Mouse (Mus musculus): ENCODE measurements around the gene Vipr2. TPM values are rescaled to one million over a fixed set of nuclear protein-coding genes. Genes with fewer than 3 reads are reported as not detected.

Vipr2 gene
- polyA plus RNA-seq (2015; fragmentation: Nextera tagmentation; extraction: Ambion mirVana), result 0.51 and 0.53 TPM in 2 replicates

DNA sequence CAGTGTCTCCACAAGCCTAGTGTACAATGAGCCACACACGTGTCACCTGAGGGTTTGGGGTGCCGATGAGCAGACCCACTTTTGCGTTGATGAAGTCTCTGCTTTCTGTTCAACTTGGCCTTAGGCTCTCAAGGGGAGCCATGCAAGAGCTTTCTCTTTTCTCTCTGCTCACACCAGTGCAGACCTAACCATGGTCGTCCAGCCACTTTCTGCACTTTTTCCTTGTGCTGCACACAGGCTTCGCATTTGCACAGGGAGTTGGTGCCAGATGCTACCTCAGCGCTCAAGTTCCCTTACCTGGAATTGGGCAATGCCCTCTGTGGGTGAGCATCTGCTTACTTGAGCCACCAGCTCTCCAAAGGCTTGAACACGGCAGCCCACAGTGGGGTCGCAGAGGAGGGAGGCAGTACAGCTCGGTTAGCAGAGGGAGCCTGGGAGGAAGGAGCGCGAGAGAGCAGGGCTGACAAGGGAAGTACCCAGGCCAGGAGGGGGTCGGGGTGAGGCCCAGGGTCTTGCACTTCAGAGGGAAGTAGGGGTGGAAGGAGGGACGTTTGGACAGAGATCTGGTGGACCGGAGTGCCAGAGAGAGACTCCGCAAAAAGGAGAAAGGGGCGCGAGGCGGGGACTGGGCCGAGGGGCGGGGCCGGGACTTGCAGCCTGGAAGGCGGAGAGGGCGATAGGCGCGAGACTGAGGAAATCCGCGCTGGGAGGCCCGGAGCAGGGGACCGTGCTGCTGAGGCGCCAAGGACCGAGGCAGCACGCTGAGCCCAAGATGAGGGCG, at the start of gene Vipr2:
Vipr2 (plus strand) TSS at position 653 of the 781 bp plus-strand sequence.
- Histone ChIP-seq H3K27ac (no peak within 1 kb of the TSS), H3K27me3 (peaks cover 33% of the 10 kb centered on the region), H3K9ac (peak within 1 kb of the TSS; percentile 78), H3K4me2 (peak within 1 kb of the TSS; percentile 95), H3K4me1 (replicated peaks) (peaks cover 9% of the 10 kb centered on the region), H3K4me3 (peak within 1 kb of the TSS; percentile 58), H3K9me3 (no peaks in the 10 kb centered on the region), H3K36me3 (no peaks in the 10 kb centered on the region)
- 5% methylated on average over 33 of the region's 33 CpGs for WGBS
- peak; percentile 93 for ATAC-seq (ENCODE audit: low FRiP score)

DNA sequence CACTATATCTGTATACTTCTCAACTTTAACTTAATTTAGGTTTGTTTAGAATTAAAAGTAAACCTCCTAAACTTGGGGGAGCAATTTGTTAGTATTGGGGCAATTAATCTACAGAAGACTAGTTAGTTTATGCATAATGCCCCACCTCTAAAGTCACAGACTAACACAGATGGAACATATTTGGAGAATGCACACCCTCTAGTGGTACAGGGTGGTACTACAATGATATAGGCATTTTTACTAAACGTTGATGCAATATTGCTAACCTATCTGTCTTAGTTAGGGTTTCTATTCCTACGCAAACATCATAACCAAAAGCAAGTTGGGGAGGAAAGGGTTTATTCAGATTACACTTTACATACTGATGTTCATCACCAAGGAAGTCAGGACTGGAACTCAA, 49.4 kb upstream of the Vipr2 start:
- no peak overlapping the region for H3K9ac ChIP-seq
- H3K9me3 ChIP-seq, result no peaks in the 10 kb centered on the region
- H3K4me1 ChIP-seq (replicated peaks), result no peaks in the 10 kb centered on the region
- no peaks in the 10 kb centered on the region for H3K27me3 ChIP-seq
- WGBS, result 59% methylated on average over 2 of the region's 2 CpGs
- H3K4me2 ChIP-seq, result no peak overlapping the region
- no peak for ATAC-seq (ENCODE audit: low FRiP score)
- no peak overlapping the region for H3K27ac ChIP-seq
- no peak overlapping the region for H3K4me3 ChIP-seq
- H3K36me3 ChIP-seq, result no peaks in the 10 kb centered on the region

DNA sequence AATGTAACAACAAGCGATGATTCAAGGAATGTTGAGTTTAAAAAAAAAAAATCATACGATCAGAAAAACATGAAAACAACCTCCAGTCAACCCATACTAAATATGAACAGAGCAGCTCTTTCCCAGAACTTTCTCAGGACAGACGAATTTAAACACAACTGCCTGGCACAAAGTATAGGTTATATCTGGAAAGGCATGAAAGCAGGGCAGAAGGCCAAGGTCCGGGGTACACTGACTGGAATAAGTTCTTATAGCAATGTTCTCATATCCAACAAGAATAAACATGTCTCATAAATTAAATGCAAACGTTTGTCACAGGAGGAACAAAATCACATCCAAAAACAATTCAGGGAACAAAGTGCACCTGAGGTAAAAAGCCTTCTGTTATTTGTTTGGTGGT, 42.2 kb upstream of the Vipr2 start:
- no peak for ATAC-seq (ENCODE audit: low FRiP score)
- Histone ChIP-seq H3K9ac (no peak overlapping the region), H3K4me3 (no peak overlapping the region), H3K4me1 (replicated peaks) (no peaks in the 10 kb centered on the region), H3K27me3 (no peaks in the 10 kb centered on the region), H3K27ac (no peak overlapping the region), H3K4me2 (no peak overlapping the region), H3K36me3 (no peaks in the 10 kb centered on the region), H3K9me3 (no peaks in the 10 kb centered on the region)
- 78% methylated on average over 5 of the region's 5 CpGs for WGBS

DNA sequence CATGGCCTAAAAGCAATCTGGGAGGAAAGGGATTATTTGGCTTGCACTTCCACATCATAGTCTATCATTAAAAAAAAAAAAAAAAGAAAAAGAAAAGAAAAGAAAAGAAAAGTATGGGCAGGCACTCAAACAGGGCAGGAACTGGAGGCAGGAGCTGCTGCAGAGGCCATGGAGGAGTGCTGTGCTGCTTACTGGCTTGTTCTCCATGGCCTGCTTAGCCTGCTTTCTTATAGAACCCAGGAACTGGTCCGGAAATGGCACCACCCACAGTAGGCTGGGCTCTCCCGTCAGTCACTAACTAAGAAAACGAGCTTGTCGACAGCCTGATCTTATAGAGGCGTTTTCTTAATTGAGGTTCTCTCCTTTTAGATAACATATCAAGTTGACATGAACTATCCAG, 32.7 kb upstream of the Vipr2 start:
- Histone ChIP-seq H3K4me1 (replicated peaks) (peaks cover 15% of the 10 kb centered on the region), H3K9ac (no peak overlapping the region), H3K9me3 (no peaks in the 10 kb centered on the region), H3K27ac (no peak overlapping the region), H3K4me2 (no peak overlapping the region), H3K36me3 (peaks cover 4% of the 10 kb centered on the region), H3K4me3 (no peak overlapping the region), H3K27me3 (no peaks in the 10 kb centered on the region)
- no peak for ATAC-seq (ENCODE audit: low FRiP score)
- WGBS, result 92% methylated on average over 5 of the region's 5 CpGs

DNA sequence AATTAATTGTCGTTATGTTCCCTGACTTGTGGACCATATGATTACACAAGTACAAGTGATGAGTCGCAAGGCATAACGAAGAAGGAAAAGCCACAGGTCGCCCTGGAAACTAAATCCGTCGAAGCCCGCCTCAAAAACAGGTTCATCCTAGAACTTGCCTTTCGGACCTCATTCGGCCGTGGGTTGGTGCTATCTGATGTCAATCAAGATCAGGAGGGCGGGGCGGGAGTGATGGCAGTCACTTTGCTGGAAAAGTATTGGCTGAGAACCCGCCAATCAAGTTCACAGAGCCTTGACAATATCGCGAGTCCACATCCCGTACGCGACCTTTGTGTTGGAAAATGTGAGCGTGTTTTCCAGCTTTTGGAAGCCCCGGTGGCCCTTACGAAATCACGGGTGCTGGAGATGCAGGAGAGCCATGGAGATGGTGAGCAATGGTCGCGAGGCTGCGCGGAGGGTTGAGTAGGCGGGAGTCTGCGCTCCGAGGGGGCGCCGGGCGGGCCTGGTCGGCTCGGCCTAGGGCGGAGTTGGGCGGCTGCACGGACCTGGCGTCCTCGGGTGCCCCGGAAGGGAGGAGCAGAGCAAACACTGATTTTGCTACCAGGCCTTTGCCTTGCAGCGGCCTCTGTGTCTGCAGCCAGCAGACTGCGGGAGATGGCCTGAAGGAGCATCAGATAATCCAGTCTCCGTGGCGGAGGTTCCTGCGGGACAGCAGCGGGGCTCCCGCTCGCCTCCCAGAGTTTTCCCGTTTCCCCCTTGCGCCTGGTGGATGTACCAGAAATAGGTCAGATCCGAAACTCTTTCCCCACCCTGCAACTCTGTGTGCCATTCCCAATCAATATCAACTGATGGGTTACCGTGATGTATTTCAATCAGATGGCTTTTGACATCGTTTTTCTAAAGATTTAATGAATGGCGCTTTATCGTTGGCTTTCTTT, 29.8 kb upstream of the Vipr2 start, which contains the start of gene Zfp386:
Zfp386 (plus strand) TSS at position 285 of the 938 bp plus-strand sequence.
- 1% methylated on average over 55 of the region's 55 CpGs for WGBS
- peak within 1 kb of the TSS; percentile 77 for H3K9ac ChIP-seq
- peak within 1 kb of the TSS; percentile 85 for H3K4me2 ChIP-seq
- peak within 1 kb of the TSS; percentile 97 for H3K27ac ChIP-seq
- peak within 1 kb of the TSS; percentile 58 for H3K4me3 ChIP-seq
- peaks cover 23% of the 10 kb centered on the region for H3K4me1 ChIP-seq (replicated peaks)
- peak; percentile 99 for ATAC-seq (ENCODE audit: low FRiP score)
- no peaks in the 10 kb centered on the region for H3K9me3 ChIP-seq
- H3K36me3 ChIP-seq, result peaks cover 32% of the 10 kb centered on the region
- no peaks in the 10 kb centered on the region for H3K27me3 ChIP-seq

DNA sequence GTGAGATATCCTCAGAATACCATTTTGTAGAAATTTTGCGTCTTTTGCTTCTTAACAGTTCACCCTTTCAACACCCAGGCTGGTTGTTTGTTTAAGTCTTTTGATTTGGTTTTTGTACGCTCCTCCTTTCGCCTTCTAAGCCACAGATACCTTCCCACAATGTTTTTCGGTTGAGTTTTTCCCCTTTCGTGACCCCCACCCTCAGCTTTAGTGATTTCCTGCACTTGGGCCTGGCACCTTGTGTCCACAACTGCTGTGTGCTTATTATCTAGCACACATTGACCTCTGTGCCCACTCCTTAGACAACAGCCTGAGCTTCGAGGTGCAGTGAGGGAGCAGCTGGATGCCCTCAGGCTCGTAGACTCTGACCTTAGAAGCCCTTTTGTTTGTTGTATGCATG, 28.8 kb upstream of the Vipr2 start:
- Histone ChIP-seq H3K36me3 (peaks cover 37% of the 10 kb centered on the region), H3K4me2 (peak overlapping the region; percentile 85), H3K9me3 (no peaks in the 10 kb centered on the region), H3K4me3 (peak overlapping the region; percentile 58), H3K27me3 (no peaks in the 10 kb centered on the region), H3K4me1 (replicated peaks) (peaks cover 23% of the 10 kb centered on the region), H3K9ac (peak overlapping the region; percentile 77), H3K27ac (0 out of 2 replicates have a peak overlapping the region, but pooled peaks have one; percentile 18)
- no peak for ATAC-seq (ENCODE audit: low FRiP score)
- WGBS, result 66% methylated on average over 7 of the region's 7 CpGs

DNA sequence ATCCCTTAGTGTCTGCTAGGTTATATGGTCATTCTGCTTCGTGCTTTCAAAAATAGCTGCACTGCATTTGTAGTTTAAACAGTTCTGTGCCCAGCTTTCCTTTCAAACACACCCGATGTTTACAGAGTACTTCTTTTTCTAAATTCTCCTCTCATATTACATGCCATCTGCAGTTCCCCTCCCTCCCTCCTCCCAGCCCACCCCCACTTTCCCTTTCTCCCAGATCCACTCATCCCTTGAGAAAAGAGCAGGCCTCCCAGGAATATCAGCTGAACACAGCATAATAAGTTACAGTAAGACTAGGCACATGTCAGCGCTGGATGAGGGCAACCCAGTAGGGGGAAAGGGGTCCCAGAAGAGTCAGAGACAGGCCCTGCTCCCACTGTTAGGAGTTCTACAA, 28.3 kb upstream of the Vipr2 start:
- Histone ChIP-seq H3K27me3 (no peaks in the 10 kb centered on the region), H3K36me3 (peaks cover 40% of the 10 kb centered on the region), H3K4me2 (peak overlapping the region; percentile 85), H3K27ac (no peak overlapping the region), H3K4me3 (peak overlapping the region; percentile 58), H3K9ac (peak overlapping the region; percentile 77; the same call in 1 of the 2 replicates), H3K9me3 (no peaks in the 10 kb centered on the region), H3K4me1 (replicated peaks) (peaks cover 23% of the 10 kb centered on the region)
- 89% methylated on average over 3 of the region's 3 CpGs for WGBS
- no peak for ATAC-seq (ENCODE audit: low FRiP score)

DNA sequence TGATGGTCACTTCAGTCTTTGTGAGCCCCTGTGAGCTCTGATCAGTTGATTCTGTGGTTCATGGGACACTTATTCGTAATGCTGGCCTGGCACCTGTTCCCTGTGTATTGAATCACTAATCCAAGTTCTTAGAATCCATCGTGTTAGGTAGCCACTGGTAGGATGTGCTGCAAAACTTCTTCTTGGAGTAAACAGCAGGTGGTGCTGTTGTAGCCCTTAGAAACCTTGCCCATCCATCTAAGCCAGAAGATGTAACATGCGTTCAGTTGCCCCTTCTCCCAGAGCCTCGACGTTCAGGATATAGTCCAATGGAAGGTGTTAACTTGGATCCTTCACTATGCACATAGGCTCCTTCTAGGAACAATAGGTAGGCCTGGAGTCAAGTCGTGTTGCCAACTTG, 27.8 kb upstream of the Vipr2 start:
- no peak overlapping the region for H3K4me3 ChIP-seq
- no peaks in the 10 kb centered on the region for H3K27me3 ChIP-seq
- H3K4me2 ChIP-seq, result peak overlapping the region; percentile 85

DNA sequence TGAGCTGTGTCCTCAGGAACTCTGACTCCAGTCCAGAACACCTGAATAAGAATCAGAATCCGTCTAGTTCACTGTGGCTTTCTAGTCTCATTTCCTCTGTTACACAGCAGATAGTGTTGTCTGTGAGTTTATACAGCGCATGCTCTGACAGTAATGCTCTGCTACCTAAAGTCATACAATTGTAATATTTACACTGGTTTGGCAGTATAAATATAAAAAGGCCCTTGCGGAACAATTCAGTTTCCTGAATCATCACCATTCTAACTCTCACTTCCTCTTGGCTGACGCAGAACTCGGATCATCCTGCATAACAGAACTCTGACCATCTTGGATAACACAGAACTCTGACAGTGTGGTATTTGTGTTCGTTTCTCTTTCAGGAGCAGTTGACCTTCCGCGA, 23.2 kb upstream of the Vipr2 start:
- Histone ChIP-seq H3K9ac (no peak overlapping the region), H3K27ac (no peak overlapping the region), H3K4me2 (no peak overlapping the region), H3K4me1 (replicated peaks) (peaks cover 13% of the 10 kb centered on the region), H3K4me3 (no peak overlapping the region), H3K27me3 (no peaks in the 10 kb centered on the region), H3K36me3 (peaks cover 84% of the 10 kb centered on the region), H3K9me3 (peaks cover 18% of the 10 kb centered on the region)
- WGBS, result 95% methylated on average over 8 of the region's 8 CpGs
- ATAC-seq (ENCODE audit: low FRiP score), result no peak

More for the DNA sequence above, 27.8 kb upstream of the Vipr2 start:
- Histone ChIP-seq H3K9ac (no peak overlapping the region), H3K27ac (no peak overlapping the region), H3K4me1 (replicated peaks) (peaks cover 23% of the 10 kb centered on the region), H3K9me3 (no peaks in the 10 kb centered on the region; the same call in 1 of the 2 replicates), H3K36me3 (peaks cover 44% of the 10 kb centered on the region)
- 93% methylated on average over 6 of the region's 6 CpGs for WGBS
- ATAC-seq (ENCODE audit: low FRiP score), result no peak

DNA sequence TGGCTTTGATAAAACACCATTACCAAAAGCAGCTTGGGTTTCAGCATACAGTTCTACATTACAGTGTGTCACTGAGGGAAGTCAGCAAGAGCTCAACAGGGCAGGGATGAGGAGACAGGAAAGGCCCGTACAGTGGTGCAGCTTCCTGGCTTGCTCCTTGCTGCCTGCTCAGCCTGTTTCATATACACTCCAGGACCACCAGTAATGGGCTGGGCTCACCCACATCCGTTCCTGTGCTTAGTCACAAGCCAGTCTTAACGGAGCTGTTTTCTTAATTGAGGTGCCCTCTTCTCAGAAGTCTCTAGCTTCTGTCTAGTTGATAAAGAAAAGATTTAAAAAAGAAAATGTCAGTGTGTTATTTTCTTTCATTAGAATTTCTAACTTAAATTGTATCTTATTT, 21.4 kb upstream of the Vipr2 start:
- Histone ChIP-seq H3K4me2 (no peak overlapping the region), H3K9me3 (peaks cover 32% of the 10 kb centered on the region), H3K4me1 (replicated peaks) (no peaks in the 10 kb centered on the region), H3K9ac (no peak overlapping the region), H3K27me3 (no peaks in the 10 kb centered on the region), H3K36me3 (peaks cover 82% of the 10 kb centered on the region), H3K4me3 (no peak overlapping the region), H3K27ac (no peak overlapping the region)
- no peak for ATAC-seq (ENCODE audit: low FRiP score)
- WGBS, result 95% methylated on average over 3 of the region's 3 CpGs

DNA sequence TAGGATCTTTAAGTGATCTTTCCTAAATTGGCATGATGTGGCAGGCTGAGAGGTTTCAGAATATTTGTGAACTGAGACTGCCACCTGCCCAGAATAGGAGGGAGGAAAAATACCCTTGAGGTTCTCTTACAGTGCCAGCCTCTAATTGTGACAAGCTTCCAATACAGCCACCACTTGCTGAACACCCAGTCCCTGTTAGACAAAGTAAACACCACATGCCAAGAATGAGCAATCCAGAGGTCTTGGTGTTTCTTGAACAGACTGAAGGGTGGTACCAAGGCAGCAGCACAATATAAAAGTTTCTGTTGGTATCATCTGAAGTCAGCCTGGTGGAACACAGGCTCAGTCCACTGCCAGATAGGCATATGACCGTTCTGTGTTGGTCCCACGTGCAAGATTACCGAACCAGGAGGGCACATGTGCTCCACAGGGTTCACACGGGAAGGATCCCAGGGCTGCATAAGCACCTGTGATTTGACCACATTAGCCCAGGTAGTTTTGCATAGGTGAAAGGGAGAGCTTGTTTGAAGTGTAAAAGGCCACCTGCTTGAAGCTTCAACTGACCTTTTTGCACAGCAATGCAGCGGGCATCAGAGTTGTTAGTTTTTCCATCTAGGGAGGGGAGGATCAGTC, 15.8 kb upstream of the Vipr2 start:
- Histone ChIP-seq H3K9ac (no peak overlapping the region), H3K4me3 (no peak overlapping the region), H3K36me3 (peaks cover 56% of the 10 kb centered on the region), H3K9me3 (peaks cover 53% of the 10 kb centered on the region), H3K27ac (no peak overlapping the region), H3K4me1 (replicated peaks) (no peaks in the 10 kb centered on the region), H3K27me3 (no peaks in the 10 kb centered on the region), H3K4me2 (no peak overlapping the region)
- ATAC-seq (ENCODE audit: low FRiP score), result peak; percentile 53; the same call in 1 of the 2 replicates
- WGBS, result 96% methylated on average over 5 of the region's 5 CpGs

DNA sequence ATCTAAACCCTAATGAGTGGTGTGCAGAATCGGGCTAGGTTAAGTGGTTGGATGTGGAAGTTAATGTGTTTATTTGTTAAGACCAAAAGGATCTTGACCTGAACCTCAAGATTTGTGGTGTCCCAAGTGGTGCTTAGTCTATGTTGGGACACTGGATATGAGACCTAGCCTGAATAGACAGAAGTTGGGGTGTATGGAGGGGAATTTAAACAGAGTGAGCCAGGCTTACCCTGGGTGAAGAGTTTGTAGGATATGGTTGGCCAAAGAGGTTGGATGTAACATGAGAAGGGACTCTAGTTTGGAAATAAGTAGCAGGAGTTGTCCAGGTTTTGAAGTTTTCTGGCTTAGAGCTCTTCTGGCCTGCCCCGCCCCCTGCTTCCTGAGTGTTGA, 15.3 kb upstream of the Vipr2 start:
- H3K4me3 ChIP-seq, result no peak overlapping the region
- H3K4me2 ChIP-seq, result no peak overlapping the region
- WGBS, result 98% methylated on average over 2 of the region's 2 CpGs
- peaks cover 53% of the 10 kb centered on the region for H3K9me3 ChIP-seq
- no peaks in the 10 kb centered on the region for H3K27me3 ChIP-seq
- ATAC-seq (ENCODE audit: low FRiP score), result 0 out of 2 replicates have a peak, but pooled peaks have one; percentile 18
- H3K27ac ChIP-seq, result no peak overlapping the region
- no peaks in the 10 kb centered on the region for H3K4me1 ChIP-seq (replicated peaks)
- H3K9ac ChIP-seq, result no peak overlapping the region
- H3K36me3 ChIP-seq, result peaks cover 51% of the 10 kb centered on the region
